Mouse (Mus musculus) hindbrain, embryonic 10.5 days (tissue): Measurements from ENCODE around the gene Ociad1. TPM values are rescaled to one million over a fixed set of nuclear protein-coding genes. Genes with fewer than 3 reads are reported as not detected.
A peak's percentile ranks its signal among the peaks of the same experiment; 100 is the strongest.

Experiments
- DNase-seq: peaks from one replicate; pipeline ENCODE4 v3.0.0-alpha.2; 2017; ENCODE audit warnings: low spot score
- H3K27ac ChIP-seq: fragments of 300-500 bp; sonication (generic); 2 replicates; pipeline ENCODE4 v1.5.1; 2016; ENCODE audit warnings: mild to moderate bottlenecking, moderate library complexity
- H3K27me3 ChIP-seq: fragments of 300-500 bp; sonication (generic); 2 replicates; pipeline ENCODE4 v1.6.1; 2016; ENCODE audit warnings: mild to moderate bottlenecking; ENCODE audit not compliant: poor library complexity, insufficient read depth, severe bottlenecking
- H3K36me3 ChIP-seq: fragments of 300-500 bp; sonication (generic); 2 replicates; pipeline ENCODE4 v1.6.1; 2016; ENCODE audit warnings: mild to moderate bottlenecking, moderate library complexity
- H3K4me1 ChIP-seq: fragments of 300-500 bp; sonication (generic); replicated peaks from 2 replicates; pipeline ENCODE4 v1.6.1; 2016; ENCODE audit warnings: mild to moderate bottlenecking
- H3K4me3 ChIP-seq: fragments of 300-500 bp; sonication (generic); 2 replicates; pipeline ENCODE4 v1.5.1; 2016; ENCODE audit warnings: mild to moderate bottlenecking, moderate library complexity
- H3K9me3 ChIP-seq: fragments of 300-500 bp; sonication (generic); 2 replicates; pipeline ENCODE4 v1.6.1; 2016; ENCODE audit warnings: mild to moderate bottlenecking, moderate library complexity
- WGBS: fragments of 180-500 bp; shearing (Covaris S2); methylation state at CpG from one replicate; pipeline ENCODE4 v1.1.7; 2016; 5-methylcytosine and 5-hydroxymethylcytosine counted together
- polyA plus RNA-seq: library from polyadenylated mRNA; unstranded; fragments of >200 nt; fragmentation: Nextera tagmentation; extraction: Ambion mirVana; gene quantifications from 2 replicates; pipeline ENCODE4 v1.2.1, GENCODE M21; 2016

Gene Ociad1
- polyA plus RNA-seq, 1 experiment from 2014 or later, result 227 TPM

DNA sequence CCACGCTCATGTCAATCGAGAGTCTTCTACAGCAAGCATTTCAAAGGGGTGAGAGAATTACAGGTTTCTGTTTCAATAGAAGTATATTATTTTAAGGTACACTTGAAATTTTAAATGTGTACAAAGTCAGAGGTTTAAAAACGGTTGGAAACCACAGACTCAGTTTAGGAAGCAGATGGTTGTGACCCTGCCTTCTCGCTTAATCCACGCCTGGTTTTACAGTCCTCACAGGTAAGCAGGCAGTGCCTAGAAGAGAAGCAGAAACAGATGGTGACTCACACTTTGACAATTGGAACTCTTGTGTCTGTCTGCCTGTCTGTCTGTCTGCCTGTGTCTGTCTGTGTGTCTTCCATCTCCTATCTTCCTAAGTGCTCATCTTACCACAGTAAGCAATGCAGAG, 31.0 kb downstream of the Ociad1 start:
- H3K27me3 ChIP-seq, result no peaks in the 10 kb centered on the region
- H3K36me3 ChIP-seq, result peaks cover 10% of the 10 kb centered on the region; the same call in 1 of the 2 replicates
- no peak for DNase-seq
- no peaks in the 10 kb centered on the region for H3K4me1 ChIP-seq
- H3K4me3 ChIP-seq, result no peak overlapping the region
- H3K9me3 ChIP-seq, result no peaks in the 10 kb centered on the region
- H3K27ac ChIP-seq, result no peak overlapping the region
- 88% methylated on average over 5 of the region's 5 CpGs for WGBS

DNA sequence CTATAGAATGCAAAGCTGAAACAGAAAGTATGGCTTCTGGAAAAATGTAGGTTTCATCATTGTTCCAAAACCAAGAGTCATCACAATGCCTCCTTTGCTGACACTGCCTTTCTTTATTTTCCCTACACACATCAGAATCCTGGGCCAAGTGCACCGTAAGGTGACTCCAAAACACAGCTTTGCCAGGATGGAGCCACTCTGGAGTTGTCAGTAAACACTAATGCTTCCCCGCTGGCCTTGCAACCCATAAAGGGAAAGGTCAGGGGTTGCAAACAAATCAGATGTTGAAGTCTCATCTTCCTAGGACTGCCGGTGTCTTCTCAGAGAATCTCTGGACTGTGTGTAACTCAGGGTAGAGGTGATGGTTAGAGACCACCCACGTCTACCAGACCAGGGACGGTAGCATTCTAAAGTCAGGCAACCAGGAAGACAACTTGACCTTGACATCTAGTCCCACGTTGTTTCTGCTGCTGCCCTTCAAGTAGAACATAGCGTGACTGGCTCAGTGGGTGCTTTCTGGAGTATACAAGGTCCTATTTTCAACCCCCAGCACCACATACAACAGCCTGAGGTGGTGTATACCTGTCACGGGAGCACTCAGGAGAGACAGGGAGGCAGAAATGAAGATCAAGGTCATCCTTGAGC, 32.1 kb downstream of the Ociad1 start:
- no peaks in the 10 kb centered on the region for H3K4me1 ChIP-seq
- H3K4me3 ChIP-seq, result no peak overlapping the region
- H3K9me3 ChIP-seq, result no peaks in the 10 kb centered on the region
- WGBS, result 83% methylated on average over 8 of the region's 8 CpGs
- H3K27me3 ChIP-seq, result no peaks in the 10 kb centered on the region
- no peak for DNase-seq
- H3K36me3 ChIP-seq, result 0 out of 2 replicates have a peak, but pooled peaks cover 4% of the 10 kb centered on the region
- no peak overlapping the region for H3K27ac ChIP-seq

GRCm38 (mm10) chr5:73331002-73331401, 38.4 kb downstream of the Ociad1 start:
- Histone ChIP-seq H3K4me1 (no peaks in the 10 kb centered on the region), H3K36me3 (no peaks in the 10 kb centered on the region), H3K9me3 (no peaks in the 10 kb centered on the region), H3K27me3 (no peaks in the 10 kb centered on the region), H3K27ac (no peak overlapping the region), H3K4me3 (no peak overlapping the region)
- 79% methylated on average over 4 of the region's 4 CpGs for WGBS
- no peak for DNase-seq

GRCm38 (mm10) chr5:73336448-73336847, 43.9 kb downstream of the Ociad1 start:
- H3K9me3 ChIP-seq, result no peaks in the 10 kb centered on the region
- no peak overlapping the region for H3K27ac ChIP-seq
- 90% methylated on average over 5 of the region's 5 CpGs for WGBS
- no peaks in the 10 kb centered on the region for H3K36me3 ChIP-seq
- no peak for DNase-seq
- peaks cover 13% of the 10 kb centered on the region for H3K27me3 ChIP-seq
- peaks cover 9% of the 10 kb centered on the region for H3K4me1 ChIP-seq
- no peak overlapping the region for H3K4me3 ChIP-seq

- H3K4me1 ChIP-seq, result peaks cover 9% of the 10 kb centered on the region
- peak overlapping the region; percentile 88 for H3K27ac ChIP-seq
- no peaks in the 10 kb centered on the region for H3K36me3 ChIP-seq
- peaks cover 13% of the 10 kb centered on the region for H3K27me3 ChIP-seq
- WGBS, result 3% methylated on average over 41 of the region's 41 CpGs
- no peaks in the 10 kb centered on the region for H3K9me3 ChIP-seq
- DNase-seq, result peak; percentile 51
- H3K4me3 ChIP-seq, result peak overlapping the region; percentile 74
These were observed 45.6 kb downstream of the Ociad1 start for GRCm38 (mm10) chr5:73337961-73338831.

DNA sequence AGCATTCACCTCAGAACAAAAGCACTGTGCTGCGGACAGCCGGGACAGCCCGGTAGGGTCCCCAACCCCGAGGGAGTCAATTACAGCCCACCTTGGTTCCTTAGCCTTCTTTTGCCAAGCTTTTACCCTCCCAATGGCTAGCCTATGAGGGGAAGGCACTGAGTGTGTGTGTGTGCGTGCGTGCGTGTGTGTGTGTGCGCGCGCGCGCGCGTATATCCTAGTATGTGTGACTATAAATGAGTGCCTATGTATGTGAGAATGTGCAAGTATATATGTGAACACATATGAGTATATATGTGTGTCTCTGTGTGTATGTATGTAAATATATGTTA, 46.2 kb downstream of the Ociad1 start:
- peaks cover 13% of the 10 kb centered on the region for H3K27me3 ChIP-seq
- WGBS, result 48% methylated on average over 14 of the region's 14 CpGs
- H3K36me3 ChIP-seq, result no peaks in the 10 kb centered on the region
- H3K4me3 ChIP-seq, result peak overlapping the region; percentile 74
- H3K27ac ChIP-seq, result peak overlapping the region; percentile 88
- H3K4me1 ChIP-seq, result peaks cover 9% of the 10 kb centered on the region
- H3K9me3 ChIP-seq, result no peaks in the 10 kb centered on the region
- peak; percentile 28 for DNase-seq

GRCm38 (mm10) chr5:73339779-73340722, 47.5 kb downstream of the Ociad1 start:
- peaks cover 16% of the 10 kb centered on the region for H3K4me1 ChIP-seq
- WGBS, result 91% methylated on average over 9 of the region's 9 CpGs
- H3K9me3 ChIP-seq, result no peaks in the 10 kb centered on the region
- no peaks in the 10 kb centered on the region for H3K36me3 ChIP-seq
- H3K27me3 ChIP-seq, result peaks cover 13% of the 10 kb centered on the region
- no peak overlapping the region for H3K27ac ChIP-seq
- no peak for DNase-seq
- no peak overlapping the region for H3K4me3 ChIP-seq

- no peak for DNase-seq
- Histone ChIP-seq H3K4me3 (no peak within 1 kb of the TSS), H3K4me1 (peaks cover 16% of the 10 kb centered on the region), H3K9me3 (no peaks in the 10 kb centered on the region), H3K27ac (no peak within 1 kb of the TSS), H3K27me3 (peaks cover 13% of the 10 kb centered on the region), H3K36me3 (no peaks in the 10 kb centered on the region)
- 85% methylated on average over 8 of the region's 8 CpGs for WGBS
These were observed 48.2 kb downstream of the Ociad1 start, which contains the start of gene Ociad2 for GRCm38 (mm10) chr5:73340723-73341235. Gene Ociad2 (minus strand): TSS chr5:73341028.

DNA sequence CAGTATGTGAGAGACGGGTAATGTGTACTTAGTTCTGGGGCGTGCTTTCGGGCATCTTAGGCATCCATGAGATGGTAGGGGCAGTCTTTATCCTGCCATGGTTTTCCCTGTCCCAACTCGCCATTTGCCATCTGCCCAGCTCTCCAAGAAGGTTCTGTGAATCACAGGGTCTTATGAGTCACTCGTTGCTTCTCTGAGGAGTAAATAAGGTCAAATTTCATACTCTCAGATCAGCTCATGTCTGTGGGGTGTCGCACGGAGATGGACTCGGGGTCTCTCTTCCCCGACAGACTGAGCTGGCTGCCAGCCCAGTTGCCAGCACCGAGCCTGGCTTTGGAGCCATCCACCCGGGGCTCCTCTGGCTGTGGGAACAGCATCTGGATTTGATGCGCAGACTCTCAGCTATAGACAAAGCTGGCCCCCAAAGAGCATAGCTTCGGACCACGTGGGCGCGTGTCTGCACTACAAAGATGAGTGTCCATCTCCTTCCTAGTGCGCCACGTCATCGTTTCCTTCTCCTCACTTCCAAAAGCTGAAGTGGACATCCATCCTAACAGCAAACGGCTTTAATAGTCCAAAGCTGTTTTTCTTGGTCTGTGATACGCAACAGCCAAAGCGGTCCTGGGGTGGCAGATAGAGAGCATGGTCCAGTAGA, 50.2 kb downstream of the Ociad1 start:
- Histone ChIP-seq H3K9me3 (no peaks in the 10 kb centered on the region), H3K27me3 (peaks cover 3% of the 10 kb centered on the region; the same call in 1 of the 2 replicates), H3K36me3 (no peaks in the 10 kb centered on the region), H3K4me1 (peaks cover 12% of the 10 kb centered on the region), H3K27ac (no peak overlapping the region), H3K4me3 (no peak overlapping the region)
- no peak for DNase-seq
- 89% methylated on average over 22 of the region's 22 CpGs for WGBS

GRCm38 (mm10) chr5:73344310-73344709, 51.7 kb downstream of the Ociad1 start:
- 78% methylated on average over 10 of the region's 10 CpGs for WGBS
- Histone ChIP-seq H3K9me3 (no peaks in the 10 kb centered on the region), H3K4me1 (peaks cover 9% of the 10 kb centered on the region), H3K27ac (0 out of 2 replicates have a peak overlapping the region, but pooled peaks have one; percentile 12), H3K36me3 (no peaks in the 10 kb centered on the region), H3K27me3 (peaks cover 3% of the 10 kb centered on the region; the same call in 1 of the 2 replicates), H3K4me3 (no peak overlapping the region)
- DNase-seq, result no peak

GRCm38 (mm10) chr5:73345254-73345653, 52.7 kb downstream of the Ociad1 start:
- 84% methylated on average over 4 of the region's 4 CpGs for WGBS
- H3K27ac ChIP-seq, result no peak overlapping the region
- no peak for DNase-seq

GRCm38 (mm10) chr5:73349514-73349913, 56.9 kb downstream of the Ociad1 start:
- Histone ChIP-seq H3K4me1 (peaks cover 13% of the 10 kb centered on the region), H3K27me3 (no peaks in the 10 kb centered on the region), H3K27ac (no peak overlapping the region), H3K36me3 (no peaks in the 10 kb centered on the region), H3K9me3 (no peaks in the 10 kb centered on the region), H3K4me3 (no peak overlapping the region)
- no peak for DNase-seq
- WGBS, result 47% methylated on average over 5 of the region's 5 CpGs

More at GRCm38 (mm10) chr5:73345254-73345653, 52.7 kb downstream of the Ociad1 start:
- Histone ChIP-seq H3K4me1 (peaks cover 18% of the 10 kb centered on the region), H3K4me3 (no peak overlapping the region), H3K27me3 (peaks cover 3% of the 10 kb centered on the region; the same call in 1 of the 2 replicates), H3K36me3 (no peaks in the 10 kb centered on the region), H3K9me3 (no peaks in the 10 kb centered on the region)
